Mouse (Mus musculus) brain, embryonic 14.5 days (tissue): Measurements from ENCODE around the gene Slc48a1.

Experiments
- CTCF ChIP-seq: fragments of 200-500 bp; IDR thresholded peaks from 2 replicates; pipeline ENCODE4 v1.5.1; 2012; ENCODE audit warnings: inconsistent platforms, mild to moderate bottlenecking, moderate library complexity, borderline replicate concordance; ENCODE audit not compliant: insufficient read depth, insufficient read length; ENCODE audit errors: extremely low read depth
- POLR2A ChIP-seq: fragments of 200-500 bp; IDR thresholded peaks from 2 replicates; pipeline ENCODE4 v1.6.1; 2012; ENCODE audit warnings: mild to moderate bottlenecking, inconsistent platforms, borderline replicate concordance; ENCODE audit not compliant: poor library complexity, insufficient read depth, insufficient read length, severe bottlenecking; ENCODE audit errors: extremely low read depth

DNA sequence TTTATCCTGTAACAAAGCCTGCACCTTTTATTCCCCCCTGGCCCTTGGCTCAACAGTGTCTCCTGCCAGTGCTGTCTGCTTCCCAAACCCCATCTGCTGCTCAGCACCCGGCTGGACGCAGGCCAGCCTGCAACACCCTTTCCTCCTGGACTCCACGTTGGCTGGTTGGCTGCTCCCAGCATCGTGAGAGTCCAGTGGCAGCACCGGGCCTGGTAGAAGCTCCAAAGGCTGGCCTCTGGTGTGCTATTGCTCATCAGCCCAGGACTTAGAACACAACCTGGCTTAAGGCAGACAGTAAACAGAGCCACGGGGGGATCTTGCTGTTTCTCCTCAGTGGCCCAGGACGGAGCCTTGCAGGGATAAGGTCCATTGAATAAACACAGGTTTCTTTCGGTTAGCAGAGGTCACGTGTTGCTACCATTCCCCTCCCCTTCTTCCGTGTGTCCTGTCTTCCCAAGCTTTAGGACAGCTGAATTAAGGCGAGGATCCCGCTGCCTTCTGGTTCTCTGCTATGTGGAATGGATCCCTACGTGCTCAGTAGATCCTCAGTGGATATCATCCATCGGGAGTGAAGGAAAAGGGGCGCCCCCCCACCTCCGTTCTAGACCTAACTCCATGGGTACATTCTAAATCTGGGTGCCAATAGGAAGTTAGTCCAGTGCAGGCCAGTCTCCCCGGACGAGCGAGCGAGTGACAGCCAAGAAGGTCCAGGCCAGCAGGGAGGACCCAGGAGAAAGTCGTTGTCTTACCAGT is 35.3 kb downstream of the Slc48a1 start:
- no peak for TF ChIP-seq POLR2A
- no peak for TF ChIP-seq CTCF
